Mouse (Mus musculus) heart, adult 2 months (tissue): ENCODE results near the gene Olfr68.

Experiments used
- CTCF ChIP-seq: fragments of 200-600 bp; IDR thresholded peaks from 2 replicates; pipeline ENCODE4 v1.8.1; 2022; ENCODE audit warnings: antibody characterized with exemption, mild to moderate bottlenecking, moderate library complexity
- EP300 ChIP-seq: fragments of 200-500 bp; IDR thresholded peaks from 2 replicates; pipeline ENCODE4 v1.6.1; 2011; ENCODE audit warnings: low read depth, low read length, control low read depth; ENCODE audit not compliant: insufficient read depth
- POLR2A ChIP-seq: fragments of 200-500 bp; IDR thresholded peaks from 2 replicates; pipeline ENCODE4 v1.6.1; 2011; ENCODE audit warnings: mild to moderate bottlenecking, low read depth, low read length, control low read depth; ENCODE audit not compliant: insufficient read depth

- TF ChIP-seq CTCF (no peak), POLR2A (no peak), EP300 (no peak)
These were observed 30.8 kb upstream of the Olfr68 start for GRCm38 (mm10) chr7:103810296-103810695.
